ENCODE assay signal across 9 mouse cellular contexts in the genomic region with DNA sequence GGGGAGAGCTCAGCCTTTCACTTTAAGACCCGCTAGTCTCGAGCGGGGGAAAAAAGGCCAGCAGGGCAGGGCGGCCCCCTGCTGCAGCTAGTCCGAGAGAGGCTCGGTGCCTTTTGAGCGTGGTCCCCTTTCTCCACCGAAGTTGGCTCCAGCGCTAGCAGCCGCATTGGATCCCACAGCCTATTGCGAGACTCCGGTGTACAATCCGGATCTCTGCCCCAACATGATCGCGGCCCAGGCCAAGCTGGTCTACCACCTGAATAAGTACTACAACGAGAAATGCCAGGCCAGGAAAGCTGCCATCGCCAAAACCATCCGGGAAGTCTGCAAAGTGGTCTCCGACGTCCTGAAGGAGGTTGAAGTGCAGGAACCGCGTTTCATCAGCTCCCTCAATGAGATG. TPM values are rescaled to one million over a fixed set of nuclear protein-coding genes. Genes with fewer than 3 reads are reported as not detected.
DNase-seq lines count a peak whose midpoint lies in the region; ATAC-seq and TF ChIP-seq lines count a peak whose summit lies in the region.
"Had no signal": no experiment of that assay in that cellular context is flagged by ENCODE, and none has a peak within 500 bp of the region (broad histone marks: within the 10 kb centered on the region; RNA-seq: fewer than 3 reads in every experiment).

No protein-coding gene starts in this region.

- H3K4me2 ChIP-seq in embryonic facial prominence, embryonic 12.5 days (replicated peaks) = peak overlapping the region; percentile 78
- peak overlapping the region; percentile 37; the same call in 1 of the 2 replicates for H3K4me2 ChIP-seq in liver, embryonic 14.5 days (ENCODE audit: low read depth)

- H3K27me3 ChIP-seq in embryonic facial prominence, embryonic 12.5 days = peaks cover 7% of the 10 kb centered on the region; the same call in 1 of the 2 replicates
- H3K27me3 ChIP-seq in liver, embryonic 14.5 days (ENCODE audit: control insufficient read depth, insufficient read depth, low read length) = peaks cover 79% of the 10 kb centered on the region
- H3K27me3 ChIP-seq: CH12.LX had no signal

- ATAC-seq in embryonic facial prominence, embryonic 12.5 days (ENCODE audit: insufficient number of reproducible peaks, insufficient read depth, low FRiP score, low TSS enrichment) = no peak
- peak; percentile 22; a peak in 3 of 4 replicates for ATAC-seq in hematopoietic stem cell, adult 5-6 weeks (replicated peaks in 1 of 2; ENCODE audit: insufficient read depth in 1 of 2, low FRiP score in 2 of 2, low TSS enrichment in 1 of 2, low read depth in 1 of 2, poor library complexity in 2 of 2, severe bottlenecking in 2 of 2)
- ATAC-seq in liver, embryonic 14.5 days (ENCODE audit: insufficient read depth) = no peak

- DNase-seq in cerebellum, postnatal 36 days = peak; percentile 55 to 70
- DNase-seq in cerebellum, adult 11 months = no peak
- peak; percentile 6 for DNase-seq in CD4-positive helper T cell, adult 2 months (ENCODE audit: low read depth, low spot score)
- DNase-seq in liver, embryonic 14.5 days (ENCODE audit: low read depth in 3 of 3, low spot score in 3 of 3) = no peak
- peak; percentile 44 for DNase-seq in testis, postnatal 10 days (ENCODE audit: low spot score)
- no peak for DNase-seq in right cerebral cortex, postnatal 14 days

- WGBS in embryonic facial prominence, embryonic 12.5 days = under 1% methylated on average over 22 of the region's 22 CpGs
- WGBS in liver, embryonic 14.5 days (ENCODE audit: insufficient replicate concordance) = under 1% methylated on average over 22 of the region's 22 CpGs

- H3K4me3 ChIP-seq in embryonic facial prominence, embryonic 12.5 days = peak overlapping the region; percentile 58
- no peak overlapping the region for H3K4me3 ChIP-seq in liver, embryonic 14.5 days (ENCODE audit: insufficient read depth in 1 of 2, low read depth in 2 of 2, low read length in 2 of 2)

- peak overlapping the region; percentile 92 for H3K27ac ChIP-seq in embryonic facial prominence, embryonic 12.5 days
- no peak overlapping the region for H3K27ac ChIP-seq in liver, embryonic 14.5 days

- TF ChIP-seq CTCF in liver, embryonic 14.5 days (IDR thresholded peaks at IDR 0.05; ENCODE audit: low read depth) = no peak

- TF ChIP-seq EP300 in liver, embryonic 14.5 days (IDR thresholded peaks at IDR 0.05; ENCODE audit: low read depth) = no peak

- H3K9me3 ChIP-seq in embryonic facial prominence, embryonic 12.5 days = no peaks in the 10 kb centered on the region
- H3K9me3 ChIP-seq in liver, embryonic 14.5 days (ENCODE audit: control insufficient read depth, low read length) = no peaks in the 10 kb centered on the region

- H3K9ac ChIP-seq in embryonic facial prominence, embryonic 12.5 days = peak overlapping the region; percentile 89
- H3K9ac ChIP-seq in liver, embryonic 14.5 days (replicated peaks) = no peak overlapping the region

- H3K4me1 ChIP-seq in embryonic facial prominence, embryonic 12.5 days = peaks cover 17% of the 10 kb centered on the region; the same call in 1 of the 2 replicates
- H3K4me1 ChIP-seq in liver, embryonic 14.5 days (replicated peaks; ENCODE audit: control insufficient read depth in 2 of 2, insufficient read depth in 2 of 2, low read length in 1 of 2) = no peaks in the 10 kb centered on the region

- H3K36me3 ChIP-seq in embryonic facial prominence, embryonic 12.5 days = no peaks in the 10 kb centered on the region
- no peaks in the 10 kb centered on the region for H3K36me3 ChIP-seq in liver, embryonic 14.5 days (replicated peaks; ENCODE audit: control insufficient read depth, insufficient read depth, low read depth)

RNA-seq across cellular contexts. Expression of gene Mab21l1, which starts 0.5 kb away (rescaled TPM):
- polyA plus RNA-seq in embryonic facial prominence, embryonic 12.5 days (2016; fragmentation: Nextera tagmentation; extraction: Ambion mirVana) = 70.0 and 78.4 TPM in 2 replicates
- total RNA-seq in hematopoietic stem cell, adult 5-6 weeks (2017) = not detected in 2 replicates
- polyA plus RNA-seq in liver, embryonic 14.5 days (2012; rRNA removed) = 0.02 and 0.09 TPM in 2 replicates
- polyA plus RNA-seq in liver, embryonic 14.5 days (2014; fragmentation: Nextera tagmentation; extraction: Ambion mirVana) = not detected in 2 replicates
- total RNA-seq: CH12.LX had no signal

Comparison
In these comparisons a context has a peak if more than half of its experiments do, and no peak if none do; other contexts are left out.
1. DNase-seq: peak in cerebellum, postnatal 36 days (2 of 2), CD4-positive helper T cell, adult 2 months (single experiment) and testis, postnatal 10 days (single experiment); none in cerebellum, adult 11 months (single experiment), liver, embryonic 14.5 days (0 of 3) and right cerebral cortex, postnatal 14 days (single experiment).
2. ATAC-seq: peak in hematopoietic stem cell, adult 5-6 weeks (2 of 2); none in embryonic facial prominence, embryonic 12.5 days (single experiment) and liver, embryonic 14.5 days (single experiment).
3. RNA of gene Mab21l1, which starts 0.5 kb away (polyA plus RNA-seq): 70.0 to 78.4 TPM in embryonic facial prominence, embryonic 12.5 days; 0.02 to 0.09 TPM in liver, embryonic 14.5 days; every median in the first group is over 10 times any median in the second.